In the genomic region with DNA sequence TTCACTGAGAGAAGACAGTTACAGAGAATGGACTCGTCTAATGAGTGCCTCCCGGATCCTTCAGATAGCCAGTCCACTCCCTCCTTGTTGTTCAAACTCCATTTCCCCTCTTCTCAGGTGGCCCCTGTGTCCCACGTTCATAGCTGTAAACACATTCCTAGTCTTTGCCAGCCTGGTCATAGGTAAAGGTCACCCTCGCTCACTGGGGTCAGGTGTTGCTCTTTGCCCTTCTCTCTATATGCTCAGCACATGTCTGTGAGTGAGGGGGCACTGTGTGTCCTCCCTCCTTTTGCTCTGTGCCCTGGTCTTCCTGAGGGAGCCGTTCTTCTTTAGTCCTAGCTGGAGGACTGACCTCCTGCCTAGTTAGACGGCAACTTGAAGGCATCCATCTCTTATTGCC, we compare ENCODE assay signal across 14 mouse cellular contexts. TPM values are rescaled to one million over a fixed set of nuclear protein-coding genes. Genes with fewer than 3 reads are reported as not detected.
DNase-seq lines count a peak whose midpoint lies in the region; ATAC-seq lines count a peak whose summit lies in the region.
"Had no signal": no experiment of that assay in that cellular context is flagged by ENCODE, and none has a peak within 500 bp of the region (broad histone marks: within the 10 kb centered on the region; RNA-seq: fewer than 3 reads in every experiment).

No protein-coding gene starts in this region.

- peaks cover 28% of the 10 kb centered on the region for H3K27me3 ChIP-seq in liver, embryonic 12.5 days (replicated peaks)
- H3K27me3 ChIP-seq in liver, embryonic 11.5 days (replicated peaks; ENCODE audit: control insufficient read depth, insufficient read depth, low read length): peaks cover 10% of the 10 kb centered on the region
- H3K27me3 ChIP-seq in liver, embryonic 13.5 days: peaks cover 24% of the 10 kb centered on the region

- H3K4me1 ChIP-seq in liver, embryonic 12.5 days: peaks cover 22% of the 10 kb centered on the region
- peaks cover 5% of the 10 kb centered on the region for H3K4me1 ChIP-seq in liver, embryonic 11.5 days (replicated peaks; ENCODE audit: control insufficient read depth, insufficient read depth, low read length)
- peaks cover 26% of the 10 kb centered on the region for H3K4me1 ChIP-seq in liver, embryonic 13.5 days (replicated peaks)

- H3K9ac ChIP-seq in liver, embryonic 12.5 days: peak overlapping the region; percentile 87; the same call in 1 of the 2 replicates
- no peak overlapping the region for H3K9ac ChIP-seq in liver, embryonic 11.5 days (ENCODE audit: low read depth, low read length)
- no peak overlapping the region for H3K9ac ChIP-seq in liver, embryonic 13.5 days
- H3K9ac ChIP-seq: midbrain, embryonic 13.5 days had no signal

- 0 out of 2 replicates have a peak overlapping the region, but pooled peaks have one; percentile 89 for H3K4me3 ChIP-seq in liver, embryonic 12.5 days
- no peak overlapping the region for H3K4me3 ChIP-seq in liver, embryonic 11.5 days (ENCODE audit: low read depth, low read length)
- no peak overlapping the region for H3K4me3 ChIP-seq in liver, embryonic 13.5 days (replicated peaks)

- no peak for ATAC-seq in liver, embryonic 12.5 days
- no peak for ATAC-seq in liver, embryonic 11.5 days (replicated peaks; ENCODE audit: low FRiP score)
- ATAC-seq in liver, embryonic 13.5 days (ENCODE audit: low read depth): no peak
- no peak for ATAC-seq in megakaryocyte progenitor cell, adult 5-6 weeks (replicated peaks; ENCODE audit: poor library complexity)
- ATAC-seq: hindbrain, postnatal 0 days; midbrain, embryonic 13.5 days had no signal

- no peaks in the 10 kb centered on the region for H3K9me3 ChIP-seq in liver, embryonic 12.5 days (replicated peaks)
- no peaks in the 10 kb centered on the region for H3K9me3 ChIP-seq in liver, embryonic 11.5 days (ENCODE audit: control insufficient read depth, low read length)
- no peaks in the 10 kb centered on the region for H3K9me3 ChIP-seq in liver, embryonic 13.5 days (replicated peaks)
- H3K9me3 ChIP-seq: midbrain, embryonic 13.5 days had no signal

- H3K4me2 ChIP-seq in liver, embryonic 12.5 days: peak overlapping the region; percentile 96
- H3K4me2 ChIP-seq in liver, embryonic 11.5 days: no peak overlapping the region; the same call in 1 of the 2 replicates
- H3K4me2 ChIP-seq in liver, embryonic 13.5 days: peak overlapping the region; percentile 96

- no peak overlapping the region for H3K27ac ChIP-seq in liver, embryonic 12.5 days
- no peak overlapping the region for H3K27ac ChIP-seq in liver, embryonic 11.5 days (ENCODE audit: low read depth, low read length)
- no peak overlapping the region for H3K27ac ChIP-seq in liver, embryonic 13.5 days
- H3K27ac ChIP-seq: hindbrain, postnatal 0 days; midbrain, embryonic 13.5 days had no signal

- DNase-seq in heart, adult 11 months: peak; percentile 83
- no peak for DNase-seq in heart, adult 18-20 months
- no peak for DNase-seq in liver, embryonic 11.5 days (ENCODE audit: low spot score)
- no peak for DNase-seq in liver, embryonic 13.5 days
- DNase-seq in left cerebral cortex, adult 8-10 months (ENCODE audit: low spot score in 2 of 2): no peak
- DNase-seq: gastrocnemius, postnatal 14 days; heart, postnatal 14 days; lung, adult 2 months; lung, postnatal 36 days had no signal

- WGBS in liver, embryonic 12.5 days (ENCODE audit: insufficient replicate concordance): 76% methylated on average over 6 of the region's 6 CpGs
- 81% methylated on average over 6 of the region's 6 CpGs for WGBS in liver, embryonic 11.5 days
- WGBS in liver, embryonic 13.5 days (ENCODE audit: insufficient replicate concordance): 76% methylated on average over 6 of the region's 6 CpGs

- peaks cover 40% of the 10 kb centered on the region for H3K36me3 ChIP-seq in liver, embryonic 12.5 days
- H3K36me3 ChIP-seq in liver, embryonic 11.5 days (ENCODE audit: control insufficient read depth, insufficient read depth, low read length): peaks cover 22% of the 10 kb centered on the region
- peaks cover 40% of the 10 kb centered on the region for H3K36me3 ChIP-seq in liver, embryonic 13.5 days

RNA-seq across cellular contexts. Expression of a gene that starts 1.7 kb away (rescaled TPM):
- total RNA-seq in heart, adult 18-20 months (2021): 10 to 100 TPM; 10.4 to 12.4 TPM
- 36.0 and 38.0 TPM in 2 replicates for polyA plus RNA-seq in liver, embryonic 12.5 days (2016; fragmentation: Nextera tagmentation; extraction: Ambion mirVana)
- polyA plus RNA-seq in liver, embryonic 11.5 days (2014; fragmentation: Nextera tagmentation; extraction: Ambion mirVana): 53.5 and 62.2 TPM in 2 replicates
- 30.4 and 30.9 TPM in 2 replicates for polyA plus RNA-seq in liver, embryonic 13.5 days (2015; fragmentation: Nextera tagmentation; extraction: Ambion mirVana)
- total RNA-seq in left cerebral cortex, adult 8-10 months (2022): 10 to 100 TPM; 26.9 to 32.0 (median 31.2) TPM
- total RNA-seq in megakaryocyte progenitor cell, adult 5-6 weeks (2015): 6.6 and 9.3 TPM in 2 replicates
- 27.9 and 34.4 TPM in 2 replicates for total RNA-seq in megakaryocyte progenitor cell, adult 5-6 weeks (2017)

RNA-seq across cellular contexts. Expression of a gene that starts 5.7 kb away (rescaled TPM):
- under 1 TPM; 0.32 to 0.44 TPM for total RNA-seq in heart, adult 18-20 months (2021)
- polyA plus RNA-seq in liver, embryonic 12.5 days (2016; fragmentation: Nextera tagmentation; extraction: Ambion mirVana): 0.54 and 0.57 TPM in 2 replicates
- 0.71 and 1.7 TPM in 2 replicates for polyA plus RNA-seq in liver, embryonic 11.5 days (2014; fragmentation: Nextera tagmentation; extraction: Ambion mirVana)
- 0.51 and 0.53 TPM in 2 replicates for polyA plus RNA-seq in liver, embryonic 13.5 days (2015; fragmentation: Nextera tagmentation; extraction: Ambion mirVana)
- 1 to 10 TPM in 2 of 4 experiments, under 1 TPM in 2; 0.86 to 1.6 (median 1.3) TPM for total RNA-seq in left cerebral cortex, adult 8-10 months (2022)
- total RNA-seq in megakaryocyte progenitor cell, adult 5-6 weeks (2015): not detected in 2 replicates
- not detected in 2 replicates for total RNA-seq in megakaryocyte progenitor cell, adult 5-6 weeks (2017)
- total RNA-seq: MEL had no signal

RNA-seq across cellular contexts. Expression of a gene that starts 33.2 kb away (rescaled TPM):
- under 1 TPM; 0.52 to 0.95 TPM for total RNA-seq in heart, adult 18-20 months (2021)
- polyA plus RNA-seq in liver, embryonic 12.5 days (2016; fragmentation: Nextera tagmentation; extraction: Ambion mirVana): 1.8 and 2.3 TPM in 2 replicates
- polyA plus RNA-seq in liver, embryonic 11.5 days (2014; fragmentation: Nextera tagmentation; extraction: Ambion mirVana): 1.9 and 2.2 TPM in 2 replicates
- polyA plus RNA-seq in liver, embryonic 13.5 days (2015; fragmentation: Nextera tagmentation; extraction: Ambion mirVana): 0.99 and 1.2 TPM in 2 replicates
- total RNA-seq in left cerebral cortex, adult 8-10 months (2022): 1 to 10 TPM; 1.9 to 4.0 (median 2.5) TPM
- total RNA-seq in megakaryocyte progenitor cell, adult 5-6 weeks (2015): not detected in 2 replicates
- total RNA-seq in megakaryocyte progenitor cell, adult 5-6 weeks (2017): not detected in 2 replicates
- total RNA-seq: MEL had no signal

RNA-seq across cellular contexts. Expression of a gene that starts 57.7 kb away (rescaled TPM):
- 10 to 100 TPM; 46.2 to 56.9 TPM for total RNA-seq in heart, adult 18-20 months (2021)
- 43.7 and 44.0 TPM in 2 replicates for polyA plus RNA-seq in liver, embryonic 12.5 days (2016; fragmentation: Nextera tagmentation; extraction: Ambion mirVana)
- 20.6 and 26.8 TPM in 2 replicates for polyA plus RNA-seq in liver, embryonic 11.5 days (2014; fragmentation: Nextera tagmentation; extraction: Ambion mirVana)
- polyA plus RNA-seq in liver, embryonic 13.5 days (2015; fragmentation: Nextera tagmentation; extraction: Ambion mirVana): 40.5 and 41.5 TPM in 2 replicates
- 10 to 100 TPM; 86.2 to 93.4 (median 89.3) TPM for total RNA-seq in left cerebral cortex, adult 8-10 months (2022)
- total RNA-seq in megakaryocyte progenitor cell, adult 5-6 weeks (2015): 33.5 and 38.5 TPM in 2 replicates
- 54.6 and 61.8 TPM in 2 replicates for total RNA-seq in megakaryocyte progenitor cell, adult 5-6 weeks (2017)
